Mouse (Mus musculus): Measurements from ENCODE around the gene Wdr61.
"Not testable (repeated sequence)": the region's sequence is repeated elsewhere in the genome, so short reads cannot be mapped to it uniquely, and the experiment has no call there.

The Wdr61 gene

DNA sequence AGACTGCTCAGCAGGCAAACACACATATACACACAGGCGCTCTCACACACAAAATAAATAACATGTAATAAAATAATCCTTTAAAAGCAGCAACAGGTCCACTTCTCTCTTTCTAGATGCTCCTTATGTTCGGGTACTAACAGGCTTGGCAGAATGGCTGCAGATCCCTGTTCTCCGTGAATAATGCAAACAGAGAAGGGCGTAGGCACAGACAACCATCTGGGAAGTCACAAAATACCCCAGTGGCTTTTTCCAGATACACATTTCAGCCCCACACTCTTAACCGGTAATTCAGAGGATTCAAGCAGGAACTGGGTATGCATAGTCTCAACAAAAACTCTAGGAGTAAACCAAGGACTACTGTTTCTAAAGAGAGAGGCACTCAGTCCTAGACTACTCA is 8.0 kb downstream of the Wdr61 start:
- no peak for DNase-seq (ENCODE audit: low spot score in 2 of 2)

DNA sequence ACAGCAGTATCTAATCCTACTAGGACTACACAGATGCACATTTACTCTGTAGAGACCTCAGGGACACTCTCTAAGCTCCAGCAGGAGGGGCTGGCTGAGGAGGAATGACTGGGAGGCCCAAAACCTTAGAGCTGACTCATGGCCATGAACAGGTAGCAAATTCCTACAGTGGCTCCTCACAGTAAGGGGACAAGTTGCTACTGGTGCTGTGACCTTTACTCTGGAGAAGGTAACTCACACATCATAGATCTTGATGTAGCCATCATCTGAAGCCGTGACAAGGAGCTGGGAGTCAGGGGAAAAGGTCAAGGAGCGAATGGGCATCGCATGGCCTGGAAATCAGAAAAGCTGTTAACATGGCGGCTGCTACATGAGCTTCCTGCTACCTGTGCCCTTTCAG is 11.7 kb downstream of the Wdr61 start:
- DNase-seq (ENCODE audit: low spot score in 2 of 2): no peak

DNA sequence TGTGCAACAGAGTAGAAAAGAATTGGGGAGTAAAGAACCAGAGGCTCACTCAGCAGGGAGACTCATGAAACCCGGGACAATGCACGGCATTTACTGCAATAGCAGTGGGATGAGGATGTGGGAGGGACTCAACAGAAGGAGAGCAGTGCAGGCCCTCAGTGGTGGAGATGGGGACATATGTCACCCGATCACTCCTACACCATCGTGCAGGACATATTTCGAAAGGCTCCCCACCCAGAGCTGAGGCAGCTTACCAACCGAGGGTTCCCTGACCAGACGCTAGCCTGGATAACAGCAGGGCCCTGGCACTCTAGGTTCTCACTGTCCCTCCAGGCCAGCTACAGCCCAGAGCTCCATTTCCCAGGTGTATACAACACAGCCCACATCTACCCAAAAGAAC is 12.2 kb downstream of the Wdr61 start:
- no peak for DNase-seq (ENCODE audit: low spot score in 2 of 2)

DNA sequence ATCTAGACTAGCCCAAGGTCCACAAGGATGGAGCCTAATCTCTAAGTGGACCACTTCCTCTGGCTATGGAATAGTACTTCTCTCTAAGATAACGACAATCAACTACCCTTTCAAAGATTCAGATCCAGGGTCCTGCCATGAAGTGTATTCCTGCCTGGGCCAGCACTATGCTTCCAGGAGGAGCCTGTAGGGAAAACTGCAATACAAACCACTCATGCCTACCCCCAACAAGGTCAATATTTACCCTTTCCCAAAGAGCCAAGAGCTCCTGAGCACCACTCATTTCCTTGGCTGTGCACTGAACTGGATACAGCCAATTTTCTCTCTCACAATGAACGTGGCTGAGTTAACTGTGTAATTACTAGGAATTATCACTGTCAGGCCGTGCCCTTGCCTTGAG is 16.8 kb downstream of the Wdr61 start:
- no peak for DNase-seq (ENCODE audit: low spot score in 2 of 2)

DNA sequence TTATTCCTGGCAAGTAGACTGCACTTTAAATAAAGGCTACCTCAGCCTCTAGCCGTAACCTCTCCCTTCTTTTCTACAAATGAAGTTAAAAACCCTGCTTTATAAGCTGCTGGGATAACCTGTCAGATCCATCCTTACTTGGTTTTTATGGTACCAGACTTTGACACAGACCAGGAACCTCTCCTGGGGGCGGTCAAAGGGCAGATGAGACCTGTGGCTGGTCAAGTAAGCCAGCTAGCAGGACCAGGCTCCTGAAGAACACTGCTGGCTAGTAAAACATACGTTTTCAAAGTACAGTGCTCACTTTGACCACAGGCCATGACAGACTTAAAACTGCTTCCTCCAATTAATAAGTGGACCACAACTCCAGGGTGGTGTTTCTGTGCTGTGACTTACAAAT is 18.5 kb downstream of the Wdr61 start:
- DNase-seq (ENCODE audit: low spot score in 2 of 2): no peak

DNA sequence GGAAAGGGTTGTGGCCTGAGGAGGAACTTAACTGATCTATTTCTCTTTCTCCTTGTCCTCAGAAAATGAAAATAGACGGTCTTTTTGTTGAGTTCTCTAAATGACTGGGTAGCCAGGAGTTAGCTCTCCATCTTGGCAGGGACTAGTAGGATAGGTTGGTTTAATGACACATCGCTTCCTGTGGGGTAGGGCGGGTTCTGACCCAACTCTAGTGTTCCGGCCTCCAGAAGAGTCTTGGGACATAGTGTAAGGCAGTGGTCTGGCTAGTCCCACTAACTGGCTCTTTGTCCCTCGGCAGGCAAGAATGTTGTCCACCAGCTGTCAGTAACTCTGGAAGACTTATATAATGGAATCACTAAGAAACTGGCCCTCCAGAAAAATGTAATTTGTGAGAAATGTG is 26.2 kb downstream of the Wdr61 start:
- DNase-seq (ENCODE audit: low spot score in 2 of 2): no peak

DNA sequence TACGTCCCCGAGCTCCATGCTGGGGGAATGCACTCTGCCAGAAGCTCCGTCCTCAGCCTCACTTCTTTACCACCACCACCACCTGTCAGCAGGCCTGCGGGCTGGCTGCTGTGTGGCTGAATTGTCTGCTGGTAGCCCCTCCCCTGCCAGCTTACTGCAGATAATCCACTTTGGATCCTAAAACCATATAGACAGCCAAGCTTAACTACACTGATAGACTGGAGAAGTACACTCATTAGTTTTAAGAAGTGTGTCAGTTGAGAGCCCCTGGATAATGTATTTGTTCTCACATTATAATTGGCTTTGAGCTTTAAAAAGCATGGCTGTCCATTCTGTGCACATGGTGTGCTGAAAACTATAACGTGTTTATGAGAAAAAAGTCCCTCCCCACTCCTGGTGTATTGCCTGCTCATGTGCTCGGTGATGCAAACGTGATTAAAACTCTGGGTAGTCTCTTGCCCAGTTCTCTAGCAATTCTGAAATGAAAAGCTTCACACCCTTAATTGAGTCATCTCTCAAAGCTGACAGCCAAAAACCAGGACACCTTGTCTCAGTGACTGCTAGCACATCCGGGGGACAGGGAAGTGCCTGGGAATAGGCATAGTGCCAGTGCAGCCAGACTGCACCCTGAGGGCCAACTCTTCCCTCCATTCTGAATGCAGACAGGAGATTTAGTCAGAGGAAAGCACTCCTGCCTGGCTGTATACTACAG is 26.9 kb downstream of the Wdr61 start:
- no peak for DNase-seq (ENCODE audit: low spot score in 2 of 2)

DNA sequence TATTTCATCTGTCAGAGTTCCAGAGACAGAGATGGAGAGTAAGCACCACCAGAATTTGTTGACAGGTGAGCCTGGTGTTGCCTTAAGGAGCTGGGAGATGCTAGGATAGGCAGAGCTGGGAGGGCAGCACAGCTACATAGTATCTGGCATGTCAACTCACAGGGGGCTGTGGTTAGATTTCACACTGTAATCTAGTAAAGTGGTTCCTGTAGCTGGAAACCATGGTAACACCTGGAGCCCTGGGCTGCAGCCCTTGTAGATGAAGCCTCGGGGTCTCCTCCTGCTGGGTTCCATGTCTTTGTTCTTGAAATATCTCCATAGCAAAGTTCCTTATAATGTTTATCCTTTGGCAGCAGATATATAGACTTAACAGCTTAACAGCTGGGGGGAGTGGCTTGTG is 28.8 kb downstream of the Wdr61 start:
- DNase-seq (ENCODE audit: low spot score in 2 of 2): no peak

DNA sequence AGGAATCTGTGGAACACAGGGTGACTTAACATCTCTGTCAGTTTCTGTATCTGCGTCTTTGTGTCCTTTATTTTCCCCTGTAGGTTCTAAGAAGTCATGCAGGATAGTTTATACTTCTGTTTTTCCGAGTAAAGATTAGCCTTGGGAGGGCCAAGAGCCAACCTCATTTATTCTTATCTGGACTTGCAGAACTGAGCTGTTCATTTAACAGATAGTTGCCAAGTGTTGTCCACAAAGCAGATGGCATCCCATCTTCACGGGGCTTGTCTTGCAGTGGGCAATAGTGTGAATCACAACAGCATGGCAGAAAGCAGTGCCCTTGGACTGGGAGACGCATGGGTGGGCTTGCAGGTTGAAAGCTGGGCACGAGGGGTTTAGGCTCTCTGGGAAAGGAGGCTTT is 30.0 kb downstream of the Wdr61 start:
- no peak for DNase-seq (ENCODE audit: low spot score in 2 of 2)

DNA sequence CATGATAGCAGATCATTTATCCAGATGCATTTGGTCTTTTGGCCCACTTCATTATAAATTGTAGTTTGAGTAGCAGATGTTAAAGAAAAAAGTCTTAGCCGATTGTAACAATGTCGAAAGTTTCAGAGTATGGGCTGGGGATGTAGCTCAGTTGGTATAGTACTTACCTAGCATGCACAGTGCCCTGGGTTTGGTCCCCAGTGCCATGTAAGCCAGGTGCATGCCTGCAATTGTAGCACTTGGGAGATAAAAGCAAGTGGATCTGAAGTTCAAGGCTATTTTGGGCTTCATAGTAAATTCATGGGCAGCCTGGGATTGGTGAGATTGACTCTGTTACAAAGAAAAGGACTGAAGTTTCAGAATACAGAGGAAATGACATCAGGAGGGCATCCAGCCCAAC is 31.7 kb downstream of the Wdr61 start:
- no peak for DNase-seq (ENCODE audit: low spot score in 2 of 2)

DNA sequence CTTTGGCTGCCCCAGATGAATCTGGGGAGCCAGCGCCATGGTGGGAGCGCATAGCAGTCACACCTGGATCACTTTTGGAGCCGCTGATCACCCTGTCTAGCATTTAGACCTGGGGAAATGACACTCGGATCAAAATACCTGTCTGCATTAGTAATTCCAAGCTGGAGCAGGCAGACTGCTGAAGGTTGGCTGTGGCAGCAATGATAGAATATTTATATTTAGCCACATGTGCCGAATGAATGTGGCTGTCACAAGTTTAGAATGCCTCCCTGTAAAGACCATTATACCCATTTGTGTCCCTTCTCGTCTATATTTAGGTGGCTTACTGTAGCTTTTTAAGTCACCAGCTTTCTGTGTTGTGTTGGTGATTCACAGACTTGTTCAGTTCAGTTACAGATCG is 33.6 kb downstream of the Wdr61 start:
- DNase-seq (ENCODE audit: low spot score in 2 of 2): no peak

DNA sequence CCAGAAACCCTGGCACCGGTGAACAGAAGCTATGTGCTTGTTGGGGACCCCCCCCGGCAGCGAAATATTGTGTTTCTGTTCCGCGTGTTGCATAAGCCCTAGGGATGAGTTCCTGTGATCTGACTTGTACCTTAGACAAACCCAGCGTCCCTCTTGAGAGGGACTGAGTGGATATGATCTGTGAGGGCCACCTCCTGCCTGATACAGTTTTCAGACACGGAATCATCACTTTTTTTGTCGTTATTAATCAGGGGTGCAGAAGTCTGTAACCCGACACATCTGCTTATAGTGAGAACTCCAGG is 34.2 kb downstream of the Wdr61 start:
- no peak for DNase-seq (ENCODE audit: low spot score in 2 of 2)

DNA sequence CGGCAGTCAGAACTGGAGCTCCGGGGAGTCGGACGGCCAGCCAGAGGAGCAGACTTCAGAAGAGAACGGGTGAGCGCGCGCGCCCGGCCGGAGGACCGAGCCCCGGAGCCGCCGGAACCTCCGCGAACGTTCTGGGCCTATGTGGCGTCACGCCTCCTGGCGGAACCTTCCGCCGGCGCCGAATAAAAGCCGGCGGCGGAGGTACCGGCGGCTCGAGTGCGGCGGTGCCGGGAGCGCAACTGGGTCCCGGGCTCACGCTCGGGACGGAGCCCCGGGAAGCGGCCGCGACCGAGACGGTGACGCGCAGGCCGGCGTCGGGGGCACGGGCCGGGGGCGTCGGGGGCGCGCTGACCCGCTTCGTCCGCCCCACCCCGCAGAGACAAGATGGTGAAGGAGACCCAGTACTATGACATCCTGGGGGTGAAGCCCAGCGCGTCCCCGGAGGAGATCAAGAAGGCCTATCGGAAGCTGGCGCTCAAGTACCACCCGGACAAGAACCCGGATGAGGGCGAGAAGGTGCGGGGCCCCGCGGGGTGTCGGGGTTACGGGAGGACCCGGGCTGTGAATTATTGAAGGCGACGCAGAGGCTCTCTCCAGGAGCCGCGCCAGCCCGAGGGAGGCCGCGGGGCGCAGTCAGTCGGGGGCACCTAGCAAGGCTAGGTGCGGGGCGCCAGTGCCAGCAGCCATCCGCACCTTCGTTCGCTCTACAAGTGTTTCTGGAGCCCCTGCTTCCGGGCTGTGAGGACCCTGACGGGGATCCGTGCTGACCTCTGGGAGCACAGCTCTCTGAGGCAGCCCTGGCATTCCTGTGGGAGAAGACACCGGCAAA is 34.8 kb downstream of the Wdr61 start:
- peak; percentile 66 to 73 for DNase-seq (ENCODE audit: low spot score in 2 of 2)

DNA sequence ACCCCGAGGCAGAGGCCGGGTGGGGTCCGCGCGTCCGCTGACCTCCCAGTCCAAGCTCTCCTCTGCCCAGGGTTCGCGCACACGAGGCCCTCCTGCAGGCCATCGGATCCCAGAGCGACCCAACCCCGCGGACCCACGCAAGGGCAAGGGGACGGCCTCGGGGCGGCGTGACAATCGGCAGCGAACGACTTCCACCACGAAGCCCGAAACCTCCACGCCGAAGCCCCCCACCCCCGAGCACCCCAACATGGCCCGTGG is 35.3 kb downstream of the Wdr61 start:
- DNase-seq (ENCODE audit: low spot score in 2 of 2): no peak

DNA sequence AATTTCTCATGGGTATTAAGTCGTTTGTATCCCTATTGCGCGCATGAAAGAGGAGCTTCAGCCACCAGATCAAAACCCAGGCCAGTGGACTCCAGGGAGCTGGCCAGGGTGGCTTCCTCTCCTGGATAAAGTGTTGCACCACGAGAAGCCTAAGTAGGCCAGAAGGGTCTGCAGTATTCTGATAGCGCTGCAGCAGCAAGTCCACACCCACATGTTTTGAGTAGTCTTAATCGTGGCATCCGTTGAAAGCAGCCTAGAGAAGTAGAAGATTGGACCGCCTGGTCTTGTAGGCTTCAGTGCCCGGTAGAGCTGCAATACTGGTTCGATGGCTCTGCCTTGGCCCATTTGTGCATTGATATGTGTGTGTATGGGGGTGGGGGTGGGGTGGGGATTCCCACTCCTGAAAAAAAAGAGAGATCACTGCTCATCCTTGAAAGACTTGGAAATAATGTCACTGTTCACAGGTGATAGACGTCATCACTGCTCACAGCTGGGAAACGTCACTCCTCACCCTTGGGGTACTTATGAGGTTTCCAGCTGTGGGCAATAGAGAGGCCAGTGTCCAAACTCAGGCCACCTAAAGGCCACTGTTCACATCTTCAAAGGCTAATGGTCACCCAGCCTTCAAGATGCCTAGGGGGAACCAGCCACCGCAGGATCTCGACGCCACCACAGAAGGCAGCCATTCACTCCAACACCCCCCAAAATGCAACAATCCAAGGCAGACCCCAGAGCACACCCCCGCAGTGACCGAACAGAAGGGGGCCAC is 35.8 kb downstream of the Wdr61 start, which contains the start of gene Dnaja4:
TSS of gene Dnaja4 (plus strand) at position 556 of the 769 bp plus-strand sequence.
- DNase-seq (ENCODE audit: low spot score in 2 of 2): no peak

DNA sequence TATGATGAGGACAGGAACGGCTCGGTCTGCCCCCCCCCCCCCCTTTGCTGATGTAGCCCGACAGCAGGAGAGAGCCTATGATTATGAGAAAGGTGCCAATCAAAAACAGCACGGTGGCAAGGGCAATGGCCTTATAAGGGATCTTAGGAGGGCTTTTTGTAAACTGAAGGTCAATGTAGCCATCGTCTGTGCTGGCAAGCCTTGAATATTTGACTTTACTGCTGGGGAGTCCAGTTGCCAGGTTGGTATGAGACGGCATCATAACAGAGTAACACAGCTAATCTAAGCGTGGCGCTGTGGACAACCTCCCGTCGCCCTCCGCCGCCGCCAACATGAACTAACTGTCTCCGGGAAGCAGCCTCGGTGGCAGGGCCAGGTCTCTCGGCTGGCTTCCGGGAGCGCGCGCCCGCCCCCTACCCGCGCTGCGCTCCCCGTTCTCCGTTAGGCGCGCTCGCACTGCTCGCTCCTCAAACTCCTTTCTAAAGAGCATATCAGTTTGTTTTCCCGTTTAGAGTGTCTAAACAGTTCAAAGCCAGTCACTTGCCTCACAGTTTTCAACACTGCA is 43.0 kb downstream of the Wdr61 start:
- not testable (repeated sequence) for DNase-seq (ENCODE audit: low spot score in 2 of 2)

DNA sequence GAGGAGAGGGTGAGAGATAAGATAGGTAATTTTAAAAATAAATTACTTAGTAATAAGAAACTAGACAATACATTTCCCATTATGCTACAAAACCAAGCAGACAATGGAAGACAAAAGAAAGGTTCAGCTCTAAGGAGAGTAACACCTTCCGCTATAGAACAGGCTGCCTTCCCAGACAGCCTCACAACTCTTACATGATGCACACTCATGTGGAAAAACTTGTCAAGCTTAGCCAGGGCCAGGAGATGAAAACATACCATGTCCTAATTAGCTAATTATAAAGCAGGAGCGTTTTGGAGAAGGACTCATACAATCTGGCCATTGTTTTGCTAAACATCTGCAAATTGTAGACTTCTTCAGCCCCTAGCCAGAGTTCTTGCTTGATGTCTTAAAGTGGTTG is 43.6 kb downstream of the Wdr61 start:
- DNase-seq (ENCODE audit: low spot score in 2 of 2): not testable (repeated sequence)

DNA sequence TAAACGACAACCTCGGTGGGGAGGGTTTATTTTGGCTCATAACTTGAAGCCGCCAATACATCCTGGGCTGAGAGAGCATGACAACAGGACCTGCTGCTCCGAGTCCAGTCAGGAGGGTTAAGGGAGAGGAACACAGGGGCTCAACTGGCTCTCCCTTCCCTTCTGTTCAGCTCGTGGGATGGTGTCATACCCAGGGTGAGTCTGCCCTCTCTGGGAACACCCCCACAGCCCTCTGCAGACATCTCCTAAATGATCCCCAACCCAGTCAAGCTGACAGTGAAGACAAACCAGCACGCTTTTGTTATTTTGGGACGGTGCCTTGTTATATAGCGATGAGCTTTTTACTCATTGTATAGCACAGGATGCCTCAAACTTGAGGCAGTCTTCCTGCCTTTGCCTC is 44.9 kb downstream of the Wdr61 start:
- DNase-seq (ENCODE audit: low spot score in 2 of 2): no peak

DNA sequence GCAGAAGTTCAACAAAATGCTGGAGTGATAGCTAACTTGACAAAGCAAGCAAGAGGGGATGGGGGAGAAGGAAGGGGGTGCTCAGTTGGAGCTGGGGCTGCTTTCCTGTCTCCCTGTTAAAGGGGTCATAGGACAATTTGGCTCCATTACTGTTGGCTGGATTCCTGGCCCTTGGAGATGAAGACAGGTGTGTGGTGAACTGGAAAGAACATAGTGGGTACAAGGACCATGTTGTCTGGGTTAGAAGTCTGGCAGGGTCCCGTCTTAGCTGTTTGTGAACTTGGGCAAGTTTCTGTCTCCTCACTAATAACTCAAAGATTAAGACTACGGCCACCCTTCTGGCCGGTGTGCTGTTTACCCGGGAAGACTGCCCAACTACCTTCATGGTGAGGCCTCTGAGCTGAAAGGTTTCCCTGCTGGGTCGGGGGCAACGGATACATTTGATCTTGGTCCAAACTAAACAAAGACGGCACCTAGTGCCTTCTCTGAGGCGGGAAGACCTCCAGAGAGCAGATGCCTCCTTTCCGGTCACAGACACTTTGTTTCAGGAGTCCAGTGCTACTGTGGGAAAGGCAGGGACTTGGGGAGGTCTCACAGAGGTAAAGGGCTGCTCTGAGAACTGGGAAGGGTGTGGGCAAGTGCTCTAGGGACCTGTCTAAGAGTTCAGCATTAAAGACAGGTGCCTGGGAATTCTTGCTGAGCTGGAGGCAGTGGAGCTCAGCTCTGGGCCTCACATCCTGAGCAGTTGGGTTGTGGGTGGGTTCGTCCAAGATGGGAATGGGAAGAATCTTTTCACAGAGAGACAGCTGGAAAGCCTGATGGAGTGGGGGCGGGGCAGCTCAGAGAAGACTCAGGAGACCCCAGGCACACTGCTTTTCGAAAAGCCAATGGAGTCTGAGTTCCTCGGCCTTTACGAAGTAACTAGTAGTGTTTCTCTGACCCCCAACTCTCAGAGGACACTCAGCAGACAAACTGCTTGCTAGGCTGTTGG is 46.8 kb downstream of the Wdr61 start:
- DNase-seq (ENCODE audit: low spot score in 2 of 2): peak in 1 of 2 experiments; percentile 25

DNA sequence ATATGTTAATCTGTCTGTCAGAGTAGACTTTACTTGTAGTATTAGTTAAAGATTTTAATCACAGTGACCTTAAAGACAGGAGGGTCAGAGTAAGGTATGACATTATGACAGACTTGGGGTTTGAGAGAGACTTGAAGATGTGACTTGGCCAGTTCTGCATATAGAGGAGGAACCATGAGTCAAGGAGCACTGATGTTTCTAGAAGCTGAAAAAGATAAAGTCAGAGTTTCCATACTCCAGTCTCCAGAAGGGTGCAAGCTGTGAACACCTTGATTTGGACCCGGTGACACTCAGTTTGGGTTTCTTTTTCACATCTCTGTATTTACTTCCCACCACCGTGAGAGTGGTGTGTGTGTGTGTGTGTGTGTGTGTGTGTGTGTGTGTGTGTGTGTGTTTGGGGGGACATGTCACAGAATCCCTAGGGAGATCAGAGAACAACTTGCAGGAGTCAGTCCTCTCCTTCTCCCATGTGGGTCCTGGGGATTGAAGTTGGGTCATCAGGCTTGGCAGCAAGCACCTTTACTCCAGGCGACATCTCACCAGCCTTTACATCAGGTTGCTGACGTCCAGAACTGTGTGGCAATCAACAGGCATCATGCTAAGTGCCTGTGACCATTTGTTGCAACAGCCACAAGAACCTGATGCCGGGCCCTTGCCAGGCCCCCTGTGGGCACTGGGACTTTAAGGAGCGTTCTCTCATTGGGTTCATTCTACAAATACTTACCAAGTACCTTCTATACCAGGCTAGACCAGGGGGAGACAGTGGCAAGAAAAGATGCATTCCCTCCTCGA is 50.3 kb downstream of the Wdr61 start:
- no peak for DNase-seq (ENCODE audit: low spot score in 2 of 2)

DNA sequence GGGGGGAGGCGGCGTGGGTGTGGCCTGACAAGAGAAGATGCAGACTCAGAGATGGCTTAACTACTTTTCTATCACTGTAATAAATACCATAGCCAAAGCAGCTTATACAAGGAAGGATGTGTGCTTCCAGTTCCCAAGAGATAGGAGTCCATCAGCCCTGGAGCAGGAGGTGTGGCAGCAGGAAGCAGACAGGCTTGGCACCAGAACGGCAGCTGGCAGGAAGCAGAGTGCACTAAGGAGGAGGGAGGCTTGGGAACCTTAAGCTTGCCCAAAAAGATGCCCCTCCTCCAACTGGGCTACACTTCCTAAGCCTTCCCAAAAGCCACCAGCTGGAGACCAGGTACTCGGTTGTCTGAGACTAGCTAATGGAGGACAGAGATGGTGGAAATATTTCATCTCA is 51.5 kb downstream of the Wdr61 start:
- no peak for DNase-seq (ENCODE audit: low spot score in 2 of 2)

Measured in frontal cortex, postnatal 14 days (tissue).